Mouse (Mus musculus): ENCODE data around the gene Aoah. TPM values are rescaled to one million over a fixed set of nuclear protein-coding genes. Genes with fewer than 3 reads are reported as not detected.

The Aoah gene
- polyA plus RNA-seq, 1 experiment from 2014 or later = 0.37 TPM

DNA sequence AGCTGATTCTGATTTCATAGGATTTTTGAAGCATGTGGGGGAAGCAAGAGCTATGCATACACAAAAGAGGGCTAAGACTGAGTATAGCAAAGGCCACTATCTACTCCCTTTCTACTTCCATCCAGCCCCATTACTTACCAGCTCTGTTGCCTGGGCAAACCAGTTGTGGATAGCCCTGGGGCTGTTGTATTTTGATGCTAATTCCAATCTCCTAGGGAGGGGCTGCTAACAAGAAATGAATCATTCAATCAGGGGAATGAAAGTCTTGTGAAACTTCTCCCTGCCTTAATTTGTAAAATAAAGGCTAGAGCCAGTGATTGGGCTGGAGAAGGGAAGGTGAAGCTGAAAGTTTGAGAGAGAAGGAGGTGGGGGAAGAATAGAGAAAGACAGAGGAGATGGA is 142.1 kb downstream of the Aoah start:
- Histone ChIP-seq H3K27me3 (ENCODE audit: control insufficient read depth, insufficient read depth, low read length) (no peaks in the 10 kb centered on the region), H3K9ac (ENCODE audit: low read depth, low read length) (no peak overlapping the region), H3K4me2 (no peak overlapping the region), H3K9me3 (replicated peaks; ENCODE audit: control insufficient read depth, low read length) (no peaks in the 10 kb centered on the region), H3K4me1 (ENCODE audit: control insufficient read depth, insufficient read depth, low read length) (no peaks in the 10 kb centered on the region), H3K4me3 (ENCODE audit: low read depth, low read length) (no peak overlapping the region), H3K27ac (ENCODE audit: low read depth, low read length) (no peak overlapping the region), H3K36me3 (ENCODE audit: control insufficient read depth, insufficient read depth, low read length) (no peaks in the 10 kb centered on the region)
- no peak for ATAC-seq (replicated peaks; ENCODE audit: insufficient number of reproducible peaks, low FRiP score, low TSS enrichment)

DNA sequence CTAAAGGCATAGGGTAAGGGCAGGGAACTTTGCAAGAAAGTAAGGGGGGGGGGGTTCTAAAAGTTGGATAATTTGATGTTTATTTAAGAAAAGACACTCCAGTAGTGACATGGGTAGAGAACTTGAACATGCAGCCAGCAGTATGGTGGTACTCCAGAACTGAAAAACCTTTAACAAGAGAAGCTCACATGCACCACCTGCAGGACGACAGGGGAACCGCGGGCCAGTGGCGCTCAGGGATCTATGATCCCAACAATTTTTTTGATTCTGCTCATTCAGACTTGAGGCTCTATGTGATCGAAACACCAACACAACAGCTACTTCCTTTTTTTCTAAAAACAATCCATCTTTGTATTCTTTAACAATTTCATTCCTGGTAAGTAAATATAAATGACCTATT is 143.5 kb downstream of the Aoah start:
- no peaks in the 10 kb centered on the region for H3K36me3 ChIP-seq (ENCODE audit: control insufficient read depth, insufficient read depth, low read length)
- no peak overlapping the region for H3K27ac ChIP-seq (ENCODE audit: low read depth, low read length)
- no peak overlapping the region for H3K4me3 ChIP-seq (ENCODE audit: low read depth, low read length)
- no peaks in the 10 kb centered on the region for H3K4me1 ChIP-seq (ENCODE audit: control insufficient read depth, insufficient read depth, low read length)
- ATAC-seq (replicated peaks; ENCODE audit: insufficient number of reproducible peaks, low FRiP score, low TSS enrichment) = no peak
- H3K9me3 ChIP-seq (replicated peaks; ENCODE audit: control insufficient read depth, low read length) = no peaks in the 10 kb centered on the region
- H3K27me3 ChIP-seq (ENCODE audit: control insufficient read depth, insufficient read depth, low read length) = no peaks in the 10 kb centered on the region
- H3K4me2 ChIP-seq = no peak overlapping the region
- no peak overlapping the region for H3K9ac ChIP-seq (ENCODE audit: low read depth, low read length)
- WGBS (ENCODE audit: insufficient replicate concordance) = 22% methylated on average over 5 of the region's 5 CpGs

DNA sequence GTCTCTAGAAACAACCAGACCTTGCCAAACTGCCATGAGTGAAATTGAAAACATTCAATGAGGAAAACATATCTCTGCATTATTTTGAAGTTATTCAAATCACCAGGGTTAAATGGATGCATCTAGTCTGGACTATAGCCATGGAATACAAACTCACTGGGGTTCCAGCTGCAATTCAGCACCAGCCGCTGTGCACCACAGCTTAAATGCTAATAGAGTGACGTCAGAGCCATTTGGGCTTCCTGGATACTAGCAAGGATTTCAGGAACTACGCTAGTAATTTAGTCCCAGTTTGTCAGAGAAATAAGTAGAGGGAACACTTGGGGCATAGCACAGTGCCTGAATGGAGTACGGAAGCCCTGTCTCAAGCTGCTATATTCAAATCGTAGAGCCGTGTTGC is 145.2 kb downstream of the Aoah start:
- no peak overlapping the region for H3K4me2 ChIP-seq
- no peak overlapping the region for H3K27ac ChIP-seq (ENCODE audit: low read depth, low read length)
- no peak overlapping the region for H3K9ac ChIP-seq (ENCODE audit: low read depth, low read length)
- H3K36me3 ChIP-seq (ENCODE audit: control insufficient read depth, insufficient read depth, low read length) = no peaks in the 10 kb centered on the region
- no peaks in the 10 kb centered on the region for H3K9me3 ChIP-seq (replicated peaks; ENCODE audit: control insufficient read depth, low read length)
- H3K4me1 ChIP-seq (ENCODE audit: control insufficient read depth, insufficient read depth, low read length) = no peaks in the 10 kb centered on the region
- H3K4me3 ChIP-seq (ENCODE audit: low read depth, low read length) = no peak overlapping the region
- no peaks in the 10 kb centered on the region for H3K27me3 ChIP-seq (ENCODE audit: control insufficient read depth, insufficient read depth, low read length)
- 66% methylated on average over 6 of the region's 6 CpGs for WGBS (ENCODE audit: insufficient replicate concordance)
- ATAC-seq (replicated peaks; ENCODE audit: insufficient number of reproducible peaks, low FRiP score, low TSS enrichment) = no peak

DNA sequence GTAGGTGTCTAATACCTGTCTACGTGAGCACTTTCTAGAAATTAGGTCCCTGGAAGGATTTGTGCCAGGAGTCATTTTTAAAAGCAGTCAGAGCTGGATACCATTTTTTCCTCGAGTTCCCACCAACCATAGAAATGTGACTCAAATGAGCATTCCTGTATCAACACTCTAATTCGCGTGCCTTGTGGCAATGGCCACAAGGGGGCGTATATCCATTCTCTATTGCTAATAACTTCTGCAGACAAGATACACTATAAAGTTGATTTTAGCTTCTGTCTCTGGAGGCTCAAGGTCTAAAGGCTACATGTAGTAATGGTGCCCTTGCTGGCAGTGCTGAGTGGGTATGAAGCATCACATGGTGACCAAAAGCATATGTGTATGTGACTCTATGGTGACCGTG is 146.5 kb downstream of the Aoah start:
- H3K9ac ChIP-seq (ENCODE audit: low read depth, low read length) = no peak overlapping the region
- H3K4me1 ChIP-seq (ENCODE audit: control insufficient read depth, insufficient read depth, low read length) = no peaks in the 10 kb centered on the region
- H3K36me3 ChIP-seq (ENCODE audit: control insufficient read depth, insufficient read depth, low read length) = no peaks in the 10 kb centered on the region
- WGBS (ENCODE audit: insufficient replicate concordance) = 48% methylated on average over 6 of the region's 6 CpGs
- H3K9me3 ChIP-seq (replicated peaks; ENCODE audit: control insufficient read depth, low read length) = no peaks in the 10 kb centered on the region
- H3K4me2 ChIP-seq = no peak overlapping the region
- H3K27me3 ChIP-seq (ENCODE audit: control insufficient read depth, insufficient read depth, low read length) = no peaks in the 10 kb centered on the region
- no peak overlapping the region for H3K27ac ChIP-seq (ENCODE audit: low read depth, low read length)
- no peak overlapping the region for H3K4me3 ChIP-seq (ENCODE audit: low read depth, low read length)
- no peak for ATAC-seq (replicated peaks; ENCODE audit: insufficient number of reproducible peaks, low FRiP score, low TSS enrichment)

DNA sequence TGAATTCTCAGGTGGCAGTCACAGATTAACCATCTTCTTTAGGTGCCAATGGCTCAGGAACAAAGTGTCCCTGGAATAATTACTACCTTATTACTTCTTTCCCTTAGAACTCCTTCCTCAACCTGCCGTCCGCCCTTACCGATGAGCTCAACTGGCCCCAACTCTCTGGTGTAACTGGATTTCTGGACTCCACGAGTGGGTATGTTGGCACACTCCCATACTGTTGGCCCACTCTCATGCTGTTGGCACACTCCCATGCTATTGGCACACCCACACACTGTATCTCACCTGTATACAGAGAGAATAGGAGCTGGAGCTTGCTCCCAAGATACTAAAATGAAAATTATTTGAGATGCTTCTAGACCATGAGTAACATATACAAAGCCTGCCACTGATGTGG is 147.8 kb downstream of the Aoah start:
- Histone ChIP-seq H3K27me3 (ENCODE audit: control insufficient read depth, insufficient read depth, low read length) (no peaks in the 10 kb centered on the region), H3K9me3 (replicated peaks; ENCODE audit: control insufficient read depth, low read length) (no peaks in the 10 kb centered on the region), H3K36me3 (ENCODE audit: control insufficient read depth, insufficient read depth, low read length) (no peaks in the 10 kb centered on the region), H3K27ac (ENCODE audit: low read depth, low read length) (no peak overlapping the region), H3K9ac (ENCODE audit: low read depth, low read length) (no peak overlapping the region), H3K4me1 (ENCODE audit: control insufficient read depth, insufficient read depth, low read length) (no peaks in the 10 kb centered on the region), H3K4me2 (no peak overlapping the region), H3K4me3 (ENCODE audit: low read depth, low read length) (no peak overlapping the region)
- WGBS (ENCODE audit: insufficient replicate concordance) = 86% methylated on average over 4 of the region's 4 CpGs
- ATAC-seq (replicated peaks; ENCODE audit: insufficient number of reproducible peaks, low FRiP score, low TSS enrichment) = no peak

DNA sequence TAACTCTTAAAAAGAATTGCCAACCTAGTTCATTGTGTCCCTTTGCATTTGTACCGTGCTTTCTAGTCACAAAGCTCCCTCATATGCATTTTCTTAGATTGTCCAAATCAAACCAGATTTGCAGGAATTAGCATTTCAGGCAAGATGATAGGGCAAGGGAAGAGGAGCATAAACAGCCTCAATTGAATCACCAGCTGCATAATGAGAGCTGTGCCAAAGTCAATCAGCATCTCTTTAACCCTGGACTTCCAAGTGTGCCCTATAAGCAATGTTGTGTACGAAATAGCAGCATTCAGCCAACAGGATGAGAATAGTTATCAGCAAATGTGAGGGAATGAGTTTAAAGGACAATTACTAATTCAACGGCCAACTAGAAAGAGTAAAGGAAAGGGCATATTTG is 169.2 kb downstream of the Aoah start:
- H3K9ac ChIP-seq (ENCODE audit: low read depth, low read length) = no peak overlapping the region
- ATAC-seq (replicated peaks; ENCODE audit: insufficient number of reproducible peaks, low FRiP score, low TSS enrichment) = no peak
- no peak overlapping the region for H3K4me3 ChIP-seq (ENCODE audit: low read depth, low read length)
- H3K27ac ChIP-seq (ENCODE audit: low read depth, low read length) = no peak overlapping the region
- H3K4me1 ChIP-seq (ENCODE audit: control insufficient read depth, insufficient read depth, low read length) = no peaks in the 10 kb centered on the region
- no peaks in the 10 kb centered on the region for H3K9me3 ChIP-seq (replicated peaks; ENCODE audit: control insufficient read depth, low read length)
- H3K36me3 ChIP-seq (ENCODE audit: control insufficient read depth, insufficient read depth, low read length) = no peaks in the 10 kb centered on the region
- WGBS (ENCODE audit: insufficient replicate concordance) = 71% methylated on average over 3 of the region's 3 CpGs
- H3K4me2 ChIP-seq = no peak overlapping the region
- no peaks in the 10 kb centered on the region for H3K27me3 ChIP-seq (ENCODE audit: control insufficient read depth, insufficient read depth, low read length)

DNA sequence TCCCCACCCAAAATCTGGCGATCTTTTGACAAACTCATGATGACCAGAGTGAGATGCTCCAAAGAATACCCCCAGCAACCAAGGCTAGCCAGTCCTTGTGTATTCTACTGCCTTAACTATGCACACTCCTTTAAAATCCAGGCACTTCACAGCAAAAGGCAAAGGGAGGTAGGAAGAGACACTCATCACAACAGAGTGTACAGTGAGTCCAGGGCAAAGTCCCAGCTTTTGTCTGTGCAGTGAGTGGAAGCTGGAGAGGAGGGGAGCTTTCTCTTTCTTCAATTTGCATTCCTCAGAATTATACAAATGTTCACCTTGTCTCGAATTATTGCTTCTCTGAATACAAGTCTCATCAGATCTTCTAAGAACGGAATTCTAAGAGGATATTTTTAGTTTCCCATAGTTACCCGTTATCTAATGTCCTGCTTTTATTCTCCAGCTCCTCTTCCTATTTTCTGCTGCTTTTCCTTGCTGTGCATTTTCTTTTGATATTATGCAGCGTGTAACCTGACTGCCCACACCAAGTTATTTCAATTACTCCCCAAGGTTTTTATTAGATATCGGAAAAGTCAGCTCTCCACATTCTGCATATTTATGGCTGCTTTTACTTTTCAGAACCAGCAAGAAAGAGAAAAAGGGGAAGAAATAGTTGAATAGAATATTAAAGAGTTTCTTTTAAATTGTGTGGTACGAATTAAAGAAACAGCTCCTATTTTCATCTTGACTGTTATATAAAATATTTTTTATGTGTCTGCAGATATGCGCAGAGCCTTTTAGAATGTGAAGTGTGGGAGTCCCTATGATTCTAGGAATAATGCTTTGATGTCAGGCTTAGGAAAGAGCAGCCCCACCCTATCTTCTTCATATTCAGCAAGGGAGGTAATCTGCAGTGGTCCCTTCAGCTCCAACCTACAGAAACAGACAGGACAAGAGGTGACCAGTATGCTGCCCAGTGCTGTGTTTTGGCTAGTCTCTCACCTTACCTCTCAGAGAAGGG is 187.6 kb downstream of the Aoah start:
- no peaks in the 10 kb centered on the region for H3K27me3 ChIP-seq (ENCODE audit: control insufficient read depth, insufficient read depth, low read length)
- 76% methylated on average over 8 of the region's 8 CpGs for WGBS (ENCODE audit: insufficient replicate concordance)

DNA sequence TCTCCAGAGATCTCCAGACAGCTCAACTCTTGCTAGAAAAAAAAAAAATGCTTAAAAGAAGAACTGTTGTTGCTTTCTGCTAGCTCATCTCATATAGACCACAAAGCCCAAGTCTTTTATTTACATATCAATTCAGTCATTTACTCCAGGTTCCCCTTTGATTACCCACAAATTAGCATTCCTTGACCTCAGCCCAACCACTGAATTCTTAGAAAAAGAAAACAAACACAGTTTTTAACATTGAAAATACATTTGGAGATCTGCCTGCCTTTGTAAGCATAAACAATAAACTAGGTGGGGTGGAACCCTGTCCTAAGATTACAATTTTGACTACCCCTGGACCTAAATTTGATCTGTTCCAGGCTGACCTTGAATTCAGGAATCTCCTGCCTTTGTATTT is 191.6 kb downstream of the Aoah start:
- ATAC-seq (replicated peaks; ENCODE audit: insufficient number of reproducible peaks, low FRiP score, low TSS enrichment) = no peak
- H3K27me3 ChIP-seq (ENCODE audit: control insufficient read depth, insufficient read depth, low read length) = no peaks in the 10 kb centered on the region
- H3K36me3 ChIP-seq (ENCODE audit: control insufficient read depth, insufficient read depth, low read length) = no peaks in the 10 kb centered on the region
- no peak overlapping the region for H3K9ac ChIP-seq (ENCODE audit: low read depth, low read length)
- H3K27ac ChIP-seq (ENCODE audit: low read depth, low read length) = no peak overlapping the region
- no peaks in the 10 kb centered on the region for H3K4me1 ChIP-seq (ENCODE audit: control insufficient read depth, insufficient read depth, low read length)
- H3K4me3 ChIP-seq (ENCODE audit: low read depth, low read length) = no peak overlapping the region
- H3K4me2 ChIP-seq = no peak overlapping the region
- H3K9me3 ChIP-seq (replicated peaks; ENCODE audit: control insufficient read depth, low read length) = no peaks in the 10 kb centered on the region

More for the DNA sequence above, 187.6 kb downstream of the Aoah start:
- Histone ChIP-seq H3K4me2 (no peak overlapping the region), H3K27ac (ENCODE audit: low read depth, low read length) (no peak overlapping the region), H3K4me3 (ENCODE audit: low read depth, low read length) (no peak overlapping the region), H3K9ac (ENCODE audit: low read depth, low read length) (no peak overlapping the region), H3K9me3 (replicated peaks; ENCODE audit: control insufficient read depth, low read length) (no peaks in the 10 kb centered on the region), H3K4me1 (ENCODE audit: control insufficient read depth, insufficient read depth, low read length) (no peaks in the 10 kb centered on the region), H3K36me3 (ENCODE audit: control insufficient read depth, insufficient read depth, low read length) (no peaks in the 10 kb centered on the region)
- ATAC-seq (replicated peaks; ENCODE audit: insufficient number of reproducible peaks, low FRiP score, low TSS enrichment) = no peak

DNA sequence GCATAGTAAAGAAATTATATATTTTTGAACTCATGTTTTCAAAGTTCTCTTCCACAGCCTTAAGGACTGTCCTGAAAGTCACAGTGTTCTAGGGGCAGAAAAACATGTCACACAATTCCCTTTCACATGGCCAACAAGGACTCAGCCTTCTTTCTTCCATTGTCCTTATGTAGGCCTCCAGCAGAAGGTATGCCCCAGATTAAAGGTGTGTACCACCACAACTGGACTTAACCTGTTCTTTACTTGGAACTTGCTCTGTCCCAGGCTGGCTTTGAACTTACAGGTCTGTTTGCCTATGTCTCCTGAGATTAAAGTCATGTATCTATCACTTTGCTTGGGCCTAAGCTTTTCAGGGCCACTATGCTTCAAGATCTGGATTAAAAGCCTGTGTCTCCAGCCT is 192.0 kb downstream of the Aoah start:
- H3K27ac ChIP-seq (ENCODE audit: low read depth, low read length) = no peak overlapping the region
- H3K4me2 ChIP-seq = no peak overlapping the region
- H3K9me3 ChIP-seq (replicated peaks; ENCODE audit: control insufficient read depth, low read length) = no peaks in the 10 kb centered on the region
- no peaks in the 10 kb centered on the region for H3K36me3 ChIP-seq (ENCODE audit: control insufficient read depth, insufficient read depth, low read length)
- no peak for ATAC-seq (replicated peaks; ENCODE audit: insufficient number of reproducible peaks, low FRiP score, low TSS enrichment)
- no peaks in the 10 kb centered on the region for H3K27me3 ChIP-seq (ENCODE audit: control insufficient read depth, insufficient read depth, low read length)
- H3K4me3 ChIP-seq (ENCODE audit: low read depth, low read length) = no peak overlapping the region
- H3K9ac ChIP-seq (ENCODE audit: low read depth, low read length) = no peak overlapping the region
- no peaks in the 10 kb centered on the region for H3K4me1 ChIP-seq (ENCODE audit: control insufficient read depth, insufficient read depth, low read length)
